Mouse (Mus musculus) heart, embryonic 16.5 days (tissue): ENCODE data around the gene Gm47969. TPM values are rescaled to one million over a fixed set of nuclear protein-coding genes. Genes with fewer than 3 reads are reported as not detected.

Experiments
- ATAC-seq: fragments of 200-750 bp; cut with Nextera tagmentation; replicated peaks from 2 replicates; pipeline ENCODE4 v1.8.0; 2017; ENCODE audit warnings: moderate number of reproducible peaks; ENCODE audit not compliant: insufficient read depth, low FRiP score; ENCODE audit errors: extremely low read depth
- H3K27ac ChIP-seq: fragments of 300-500 bp; sonication (generic); 2 replicates; pipeline ENCODE4 v1.5.1; 2014; ENCODE audit warnings: mild to moderate bottlenecking, low read length, control low read depth, moderate library complexity
- H3K27me3 ChIP-seq: fragments of 300-500 bp; sonication (generic); 2 replicates; pipeline ENCODE4 v1.6.1; 2014; ENCODE audit warnings: low read length, mixed read lengths; ENCODE audit not compliant: control insufficient read depth, insufficient read depth
- H3K36me3 ChIP-seq: fragments of 300-500 bp; sonication (generic); 2 replicates; pipeline ENCODE4 v1.6.1; 2014; ENCODE audit not compliant: control insufficient read depth, insufficient read depth
- H3K4me1 ChIP-seq: fragments of 300-500 bp; sonication (generic); 2 replicates; pipeline ENCODE4 v1.6.1; 2014; ENCODE audit warnings: low read length, mixed read lengths; ENCODE audit not compliant: control insufficient read depth, insufficient read depth
- H3K4me2 ChIP-seq: fragments of 300-500 bp; sonication (generic); 2 replicates; pipeline ENCODE4 v1.6.1; 2014; ENCODE audit warnings: low read depth, mild to moderate bottlenecking, control low read depth, low read length
- H3K4me3 ChIP-seq: fragments of 300-500 bp; sonication (generic); 2 replicates; pipeline ENCODE4 v1.5.1; 2014; ENCODE audit warnings: mild to moderate bottlenecking, control low read depth, low read length
- H3K9ac ChIP-seq: fragments of 300-500 bp; sonication (generic); 2 replicates; pipeline ENCODE4 v1.6.1; 2014; ENCODE audit warnings: low read length, control low read depth
- H3K9me3 ChIP-seq: fragments of 300-500 bp; sonication (generic); replicated peaks from 2 replicates; pipeline ENCODE4 v1.6.1; 2016; ENCODE audit warnings: low read length; ENCODE audit not compliant: control insufficient read depth
- WGBS: fragments of 180-500 bp; shearing (Covaris S2); extraction: QIAGEN DNeasy Blood & Tissue Kit; methylation state at CpG from one replicate; pipeline ENCODE4 v1.1.7; 2014; 5-methylcytosine and 5-hydroxymethylcytosine counted together
- polyA plus RNA-seq: library from polyadenylated mRNA; unstranded; fragments of >200 nt; fragmentation: Nextera tagmentation; extraction: Ambion mirVana; gene quantifications from 2 replicates; pipeline ENCODE4 v1.2.1, GENCODE M21; 2015

Gm47969 gene
- polyA plus RNA-seq, 1 experiment from 2014 or later: not detected

DNA sequence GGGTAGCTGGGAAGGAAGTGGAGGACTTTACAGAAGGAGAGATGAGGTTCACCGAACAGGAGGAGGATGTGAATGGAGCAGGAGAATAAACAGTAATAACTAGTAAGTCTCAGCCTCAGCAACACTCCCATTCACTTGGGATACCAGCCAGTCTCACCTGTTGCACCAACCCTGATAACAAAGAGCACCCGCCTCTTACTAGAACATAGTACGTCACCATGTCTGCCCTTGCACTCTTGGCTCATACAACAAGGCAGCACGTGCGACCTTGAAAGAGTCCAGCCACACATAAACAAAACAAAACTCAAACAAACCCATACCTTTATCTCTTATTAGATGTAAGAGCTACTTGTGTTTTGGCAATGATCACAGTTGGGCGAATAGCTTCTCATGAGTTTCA, 12.2 kb upstream of the Gm47969 start:
- no peak overlapping the region for H3K9ac ChIP-seq
- H3K36me3 ChIP-seq: no peaks in the 10 kb centered on the region
- no peaks in the 10 kb centered on the region for H3K27me3 ChIP-seq
- H3K9me3 ChIP-seq: no peaks in the 10 kb centered on the region
- no peak overlapping the region for H3K27ac ChIP-seq
- 78% methylated on average over 6 of the region's 6 CpGs for WGBS
- ATAC-seq: no peak
- H3K4me3 ChIP-seq: no peak overlapping the region
- 0 out of 2 replicates have a peak, but pooled peaks cover under 1% of the 10 kb centered on the region for H3K4me1 ChIP-seq
- H3K4me2 ChIP-seq: no peak overlapping the region

GRCm38 (mm10) chr1:83034509-83034908, 10.2 kb upstream of the Gm47969 start:
- Histone ChIP-seq H3K27me3 (no peaks in the 10 kb centered on the region), H3K9ac (no peak overlapping the region), H3K9me3 (no peaks in the 10 kb centered on the region), H3K4me2 (no peak overlapping the region), H3K36me3 (no peaks in the 10 kb centered on the region), H3K4me1 (0 out of 2 replicates have a peak, but pooled peaks cover 5% of the 10 kb centered on the region), H3K4me3 (no peak overlapping the region), H3K27ac (no peak overlapping the region)
- 67% methylated on average over 5 of the region's 5 CpGs for WGBS
- ATAC-seq: no peak

DNA sequence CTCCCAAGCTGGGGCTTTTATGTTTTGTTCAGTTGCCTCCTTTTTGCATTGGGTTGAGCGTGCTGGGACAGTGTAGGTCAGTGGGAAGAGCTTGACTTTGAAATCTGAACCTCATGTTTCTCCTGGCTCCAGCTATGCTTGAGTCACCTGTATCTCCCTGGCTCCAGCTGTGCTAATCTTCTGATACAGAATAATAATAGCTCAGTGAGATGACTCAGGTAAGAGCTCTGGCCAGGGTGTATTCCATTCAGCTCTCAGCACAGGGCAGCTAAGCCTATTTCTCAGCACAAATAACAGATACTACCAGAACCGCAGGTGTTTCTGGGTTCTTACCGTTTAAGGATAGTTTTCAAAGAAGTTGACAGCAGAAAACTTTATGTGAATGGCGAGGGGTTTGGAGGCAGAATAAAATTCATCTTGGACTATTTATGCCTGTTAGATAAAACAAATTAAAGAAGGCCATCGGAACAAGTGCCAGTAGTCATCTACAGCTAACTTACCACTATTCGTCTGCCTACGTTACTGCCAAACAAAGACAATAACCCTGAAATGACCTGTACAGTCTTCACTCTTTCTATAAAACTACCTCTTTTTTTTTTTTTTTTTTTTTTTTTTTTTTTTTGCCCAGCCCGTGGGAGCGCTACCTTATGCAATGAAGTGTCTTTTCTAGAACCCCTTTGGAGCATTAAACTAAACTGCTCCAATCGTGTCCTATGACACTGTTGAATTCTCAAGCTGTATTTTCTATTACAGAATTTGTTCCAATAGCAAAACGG, 7.7 kb upstream of the Gm47969 start:
- no peaks in the 10 kb centered on the region for H3K36me3 ChIP-seq
- no peaks in the 10 kb centered on the region for H3K9me3 ChIP-seq
- H3K9ac ChIP-seq: no peak overlapping the region
- no peak overlapping the region for H3K27ac ChIP-seq
- 77% methylated on average over 11 of the region's 11 CpGs for WGBS
- ATAC-seq: no peak
- no peaks in the 10 kb centered on the region for H3K27me3 ChIP-seq
- H3K4me2 ChIP-seq: peak overlapping the region; percentile 69; the same call in 1 of the 2 replicates
- H3K4me1 ChIP-seq: 0 out of 2 replicates have a peak, but pooled peaks cover 5% of the 10 kb centered on the region
- no peak overlapping the region for H3K4me3 ChIP-seq

DNA sequence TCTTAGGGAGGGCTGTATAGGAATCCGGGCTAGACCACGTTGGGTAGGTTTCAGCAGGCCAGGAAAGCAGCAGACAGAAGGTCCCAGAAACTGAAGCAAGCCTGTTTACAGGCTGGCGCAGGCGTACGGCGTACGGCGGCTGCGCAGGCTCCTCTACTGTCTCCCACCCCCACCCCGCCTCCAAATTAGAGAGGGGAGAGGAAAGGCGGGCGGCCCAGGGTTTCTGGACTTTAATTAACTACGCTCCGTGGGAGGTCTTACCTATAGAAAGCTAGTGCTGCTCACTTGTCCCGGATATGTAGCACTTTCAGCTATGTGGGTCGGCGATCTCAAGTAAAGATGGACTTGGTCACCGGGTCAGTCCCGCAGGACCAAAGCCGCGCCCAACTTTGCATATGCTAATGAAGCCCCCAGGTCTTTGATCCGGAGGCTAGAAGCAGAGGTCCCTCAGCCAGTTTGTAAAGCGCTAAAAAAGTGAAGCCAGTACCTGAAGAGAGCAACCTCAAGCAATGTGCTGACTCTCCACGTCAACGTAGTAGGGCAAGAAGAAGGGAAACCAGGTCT, 6.5 kb upstream of the Gm47969 start, which contains the start of gene Slc19a3:
TSS of gene Slc19a3 (minus strand) at position 340 of the 564 bp plus-strand sequence.
- Histone ChIP-seq H3K9ac (peak within 1 kb of the TSS; percentile 61), H3K27ac (peak within 1 kb of the TSS; percentile 37), H3K27me3 (no peaks in the 10 kb centered on the region), H3K36me3 (no peaks in the 10 kb centered on the region), H3K4me3 (peak within 1 kb of the TSS; percentile 59), H3K4me1 (0 out of 2 replicates have a peak, but pooled peaks cover 5% of the 10 kb centered on the region), H3K4me2 (peak within 1 kb of the TSS; percentile 69), H3K9me3 (no peaks in the 10 kb centered on the region)
- peak; percentile 86 for ATAC-seq
- WGBS: 1% methylated on average over 25 of the region's 25 CpGs

GRCm38 (mm10) chr1:83039080-83039479, 5.7 kb upstream of the Gm47969 start:
- Histone ChIP-seq H3K9me3 (no peaks in the 10 kb centered on the region), H3K27ac (no peak overlapping the region), H3K4me1 (0 out of 2 replicates have a peak, but pooled peaks cover 5% of the 10 kb centered on the region), H3K4me2 (no peak overlapping the region), H3K27me3 (no peaks in the 10 kb centered on the region), H3K4me3 (no peak overlapping the region), H3K9ac (no peak overlapping the region), H3K36me3 (no peaks in the 10 kb centered on the region)
- no peak for ATAC-seq
- WGBS: 82% methylated on average over 4 of the region's 4 CpGs

- no peak within 1 kb of the TSS for H3K4me2 ChIP-seq
- no peaks in the 10 kb centered on the region for H3K36me3 ChIP-seq
- H3K9me3 ChIP-seq: no peaks in the 10 kb centered on the region
- no peak for ATAC-seq
- H3K9ac ChIP-seq: no peak within 1 kb of the TSS
- H3K4me3 ChIP-seq: no peak within 1 kb of the TSS
- H3K4me1 ChIP-seq: 0 out of 2 replicates have a peak, but pooled peaks cover 5% of the 10 kb centered on the region
- WGBS: 87% methylated on average over 2 of the region's 2 CpGs
- H3K27me3 ChIP-seq: no peaks in the 10 kb centered on the region
- H3K27ac ChIP-seq: no peak within 1 kb of the TSS
Observed at GRCm38 (mm10) chr1:83042380-83042779, 2.4 kb upstream of the Gm47969 start, which contains the start of gene Krtap28-10. Gene Krtap28-10 (minus strand): TSS chr1:83042480.

DNA sequence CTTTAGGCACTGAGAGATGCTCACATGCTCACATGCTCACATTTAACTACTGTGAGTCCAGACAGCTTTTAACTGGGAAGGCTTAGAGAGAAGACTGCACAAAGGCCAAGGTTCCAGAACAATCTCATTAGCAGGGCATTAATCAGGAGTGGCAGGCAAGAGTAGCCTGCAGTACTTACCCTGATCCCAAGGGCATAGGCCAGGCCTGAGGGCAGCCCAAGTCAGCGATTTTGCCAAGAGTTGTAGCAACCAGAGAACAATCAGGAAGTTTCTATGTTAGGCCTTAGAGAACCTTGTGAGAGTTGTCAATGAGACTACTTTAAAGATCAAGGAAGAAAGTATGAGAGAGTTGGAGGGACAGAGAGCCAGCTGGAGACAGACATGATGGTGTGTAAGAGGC, 13.7 kb downstream of the Gm47969 start:
- no peak overlapping the region for H3K4me3 ChIP-seq
- no peak overlapping the region for H3K27ac ChIP-seq
- ATAC-seq: no peak
- no peaks in the 10 kb centered on the region for H3K9me3 ChIP-seq
- H3K27me3 ChIP-seq: no peaks in the 10 kb centered on the region
- H3K9ac ChIP-seq: no peak overlapping the region
- WGBS: 78% methylated on average over 1 of the region's 1 CpGs
- H3K4me2 ChIP-seq: no peak overlapping the region
- no peaks in the 10 kb centered on the region for H3K36me3 ChIP-seq
- H3K4me1 ChIP-seq: peaks cover 13% of the 10 kb centered on the region

DNA sequence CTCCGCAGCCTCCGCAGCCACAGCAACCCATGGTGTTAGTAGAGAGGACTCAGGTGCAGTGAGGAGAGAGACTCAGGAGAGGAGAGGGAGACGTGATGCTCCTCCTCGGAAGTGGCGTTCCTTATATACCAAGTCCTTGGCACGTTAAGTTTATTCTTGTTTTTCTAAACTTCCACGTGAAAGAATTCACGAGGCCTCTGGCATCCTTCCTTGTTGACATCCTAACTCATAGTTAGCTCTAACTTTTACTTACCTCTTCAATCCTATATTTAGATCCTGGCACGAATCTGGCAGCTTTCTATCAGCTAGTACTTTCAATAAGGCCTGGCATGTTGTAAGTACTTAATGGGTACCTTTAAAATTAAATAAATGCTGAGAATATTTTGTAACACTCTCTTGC, 14.5 kb downstream of the Gm47969 start, which contains the start of gene A030005K14Rik:
TSS of gene A030005K14Rik (minus strand) at position 101 of the 400 bp plus-strand sequence.
- no peak for ATAC-seq
- no peak within 1 kb of the TSS for H3K4me3 ChIP-seq
- no peaks in the 10 kb centered on the region for H3K27me3 ChIP-seq
- no peak within 1 kb of the TSS for H3K4me2 ChIP-seq
- peak within 1 kb of the TSS; percentile 16; the same call in 1 of the 2 replicates for H3K27ac ChIP-seq
- WGBS: 65% methylated on average over 9 of the region's 9 CpGs
- no peak within 1 kb of the TSS for H3K9ac ChIP-seq
- H3K4me1 ChIP-seq: peaks cover 13% of the 10 kb centered on the region
- no peaks in the 10 kb centered on the region for H3K36me3 ChIP-seq
- H3K9me3 ChIP-seq: no peaks in the 10 kb centered on the region

DNA sequence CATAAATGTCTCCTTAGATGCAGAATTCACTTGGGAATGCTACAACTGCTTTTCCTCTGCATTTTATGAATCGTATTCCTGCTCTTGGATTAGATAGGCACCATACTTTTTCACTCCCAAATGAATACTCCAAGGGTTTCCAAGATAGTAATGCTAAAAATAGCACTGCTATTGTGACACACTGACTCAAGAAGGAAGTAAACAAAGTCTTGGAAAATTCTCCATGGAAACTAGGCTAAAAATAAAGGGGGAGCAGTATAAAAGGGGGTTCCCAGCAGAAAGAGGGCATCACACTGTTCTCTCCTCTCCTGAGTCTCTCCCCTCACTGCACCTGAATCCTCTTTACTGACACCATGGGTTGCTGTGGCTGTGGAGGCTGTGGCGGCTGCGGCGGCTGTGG, 15.9 kb downstream of the Gm47969 start, which contains the start of gene Krtap28-13:
TSS of gene Krtap28-13 (plus strand) at position 288 of the 400 bp plus-strand sequence.
- Histone ChIP-seq H3K36me3 (no peaks in the 10 kb centered on the region), H3K9ac (no peak within 1 kb of the TSS), H3K9me3 (no peaks in the 10 kb centered on the region), H3K4me2 (no peak within 1 kb of the TSS), H3K4me1 (peaks cover 13% of the 10 kb centered on the region), H3K27me3 (no peaks in the 10 kb centered on the region), H3K4me3 (no peak within 1 kb of the TSS), H3K27ac (peak within 1 kb of the TSS; percentile 23)
- no peak; the same call in 1 of the 2 replicates for ATAC-seq
- 78% methylated on average over 4 of the region's 4 CpGs for WGBS
